Comparison of ENCODE assay signal across 16 mouse cellular contexts in genomic region chr17:78304059-78304458, GRCm38 (mm10).
"Had no signal": no experiment of that assay in that cellular context is flagged by ENCODE, and none has a peak within 500 bp of the region (broad histone marks: within the 10 kb centered on the region; RNA-seq: fewer than 3 reads in every experiment).

No protein-coding gene starts in this region.

- H3K27ac ChIP-seq: limb, embryonic 15.5 days; midbrain, embryonic 15.5 days; neural tube, embryonic 12.5 days had no signal

- DNase-seq: kidney, adult 8-10 months; kidney, postnatal 25 days; layer of hippocampus, postnatal 36 days; lung, embryonic 14.5 days; lung, postnatal 10 days; lung, postnatal 4 days; right cerebral cortex, postnatal 25 days; spleen, adult 18-20 months; thymus, postnatal 36 days had no signal

- H3K27me3 ChIP-seq: limb, embryonic 15.5 days; liver, embryonic 15.5 days; megakaryocyte, embryonic 14.5 days; midbrain, embryonic 15.5 days; neural tube, embryonic 12.5 days had no signal

- H3K36me3 ChIP-seq: liver, embryonic 15.5 days; midbrain, embryonic 15.5 days had no signal

- ATAC-seq: intestine, embryonic 16.5 days; midbrain, embryonic 15.5 days had no signal

- H3K4me1 ChIP-seq: midbrain, embryonic 15.5 days; neural tube, embryonic 12.5 days had no signal

- H3K4me3 ChIP-seq: limb, embryonic 15.5 days; liver, embryonic 15.5 days; megakaryocyte, embryonic 14.5 days; midbrain, embryonic 15.5 days; neural tube, embryonic 12.5 days had no signal

- H3K9ac ChIP-seq: limb, embryonic 15.5 days; liver, embryonic 15.5 days; lung, embryonic 14.5 days; midbrain, embryonic 15.5 days; neural tube, embryonic 12.5 days had no signal

- H3K4me2 ChIP-seq: limb, embryonic 15.5 days; liver, embryonic 15.5 days; lung, embryonic 14.5 days; midbrain, embryonic 11.5 days; midbrain, embryonic 15.5 days; neural tube, embryonic 12.5 days had no signal

- H3K9me3 ChIP-seq: limb, embryonic 15.5 days; liver, embryonic 15.5 days; megakaryocyte, embryonic 14.5 days; midbrain, embryonic 15.5 days; neural tube, embryonic 12.5 days had no signal
